Mouse (Mus musculus): ENCODE measurements at regions not wholly inside any gene's neighbourhood (a gene's known extent, or its start where the extent isn't known, plus 50 kb on each side); places are given as distances from the start of the nearest gene placed in this dataset.

DNA sequence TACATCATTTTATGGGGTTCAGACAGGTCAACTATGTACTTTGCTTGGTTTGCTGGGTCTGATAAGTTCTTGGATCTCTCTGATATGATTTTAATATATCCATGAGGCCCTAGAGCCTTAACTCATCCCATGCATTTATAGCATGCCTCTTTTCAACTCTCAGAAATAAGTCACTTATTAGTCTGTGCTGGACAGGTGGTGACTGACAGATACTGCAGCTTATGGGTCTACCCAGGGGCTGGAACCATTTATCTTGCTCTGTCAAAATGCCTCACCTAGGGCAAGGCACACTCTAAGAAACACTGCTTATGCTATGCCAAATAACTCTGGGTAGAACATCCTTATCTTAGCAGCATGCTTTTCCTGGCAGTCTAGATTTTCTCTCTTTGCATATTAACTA is 225.6 kb downstream of the Mbnl1 start:
- intact Hi-C loops (cut with DNase I), result no loop called here
- DNase-seq, result no peak

DNA sequence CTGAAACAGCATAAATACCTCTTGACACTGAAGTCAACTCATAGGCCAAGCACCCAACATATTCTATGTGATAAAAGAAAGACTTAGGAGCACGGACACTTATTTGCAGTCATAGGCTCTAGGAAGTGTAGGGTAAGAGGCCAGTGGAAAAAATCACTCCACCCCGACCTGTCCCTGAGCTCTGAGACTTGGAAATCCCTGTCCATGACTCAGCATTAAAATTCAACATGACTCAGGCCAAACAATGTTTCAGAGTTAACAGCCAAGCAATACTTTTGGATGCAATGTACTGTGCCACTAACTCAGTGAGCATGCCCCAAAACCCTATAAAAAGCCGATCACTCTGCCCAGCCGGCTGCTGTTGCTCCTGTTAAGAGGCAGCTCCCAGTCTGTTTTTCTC is 234.5 kb downstream of the Mbnl1 start:
- DNase-seq, result no peak
- intact Hi-C loops (cut with DNase I), result no loop called here

DNA sequence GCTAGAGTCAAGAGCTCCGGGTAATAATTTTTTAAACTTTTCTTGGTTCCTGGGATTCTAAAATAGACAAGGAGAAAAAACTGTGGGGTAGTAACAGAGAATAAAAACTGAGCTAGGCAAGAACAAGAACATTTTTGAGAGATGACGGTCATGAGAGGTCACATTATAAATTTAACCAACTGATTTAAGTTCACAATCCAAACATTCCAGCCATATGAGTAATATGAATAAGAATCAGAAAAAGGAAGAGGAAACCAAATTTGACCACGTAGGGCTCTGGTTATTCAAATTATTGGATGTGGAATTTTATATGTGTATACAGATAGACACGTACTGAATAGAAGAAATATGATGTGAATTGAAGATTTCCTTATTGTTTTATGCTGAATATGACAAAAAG is 240.3 kb downstream of the Mbnl1 start:
- no peak for DNase-seq
- intact Hi-C loops (cut with DNase I), result no loop called here

DNA sequence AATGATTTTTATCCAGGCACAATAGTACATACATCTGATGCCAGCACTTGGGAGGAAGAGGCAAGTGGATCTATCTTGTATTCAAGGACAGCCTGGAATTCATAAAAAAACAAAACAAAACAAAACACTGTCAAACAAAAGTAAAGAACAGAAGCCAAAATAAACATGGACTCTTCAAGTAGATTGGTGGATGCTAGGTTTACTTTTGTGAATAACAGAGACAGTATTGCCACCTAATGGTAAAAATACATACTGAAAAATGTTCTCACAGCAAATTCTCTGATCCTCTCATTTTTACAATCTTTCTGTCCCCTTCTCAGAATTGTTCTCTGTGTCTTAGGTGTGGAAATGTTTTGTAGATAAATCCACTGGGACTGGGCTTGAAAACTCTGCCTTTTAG is 247.7 kb downstream of the Mbnl1 start:
- intact Hi-C loops (cut with DNase I), result no loop called here
- DNase-seq, result no peak

DNA sequence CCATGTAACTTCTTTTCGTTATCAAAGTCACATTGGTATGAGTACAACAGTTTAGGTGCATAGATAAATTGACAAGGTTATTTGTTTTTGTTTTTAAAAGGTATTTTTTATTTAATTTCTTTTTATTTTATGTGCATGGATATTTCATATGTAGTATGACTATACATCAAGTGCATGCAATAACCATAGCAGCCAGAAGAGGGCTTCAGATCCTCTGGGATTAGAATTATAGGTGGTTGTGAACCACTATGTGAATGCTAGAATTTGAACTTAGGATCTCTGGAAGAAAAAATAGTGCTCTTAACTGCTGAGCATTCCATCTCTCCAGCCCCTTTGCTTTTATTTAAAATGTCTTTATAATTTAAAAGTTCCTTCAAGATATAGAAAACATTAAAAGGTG is 258.7 kb downstream of the Mbnl1 start:
- intact Hi-C loops (cut with DNase I), result no loop called here
- DNase-seq, result no peak

DNA sequence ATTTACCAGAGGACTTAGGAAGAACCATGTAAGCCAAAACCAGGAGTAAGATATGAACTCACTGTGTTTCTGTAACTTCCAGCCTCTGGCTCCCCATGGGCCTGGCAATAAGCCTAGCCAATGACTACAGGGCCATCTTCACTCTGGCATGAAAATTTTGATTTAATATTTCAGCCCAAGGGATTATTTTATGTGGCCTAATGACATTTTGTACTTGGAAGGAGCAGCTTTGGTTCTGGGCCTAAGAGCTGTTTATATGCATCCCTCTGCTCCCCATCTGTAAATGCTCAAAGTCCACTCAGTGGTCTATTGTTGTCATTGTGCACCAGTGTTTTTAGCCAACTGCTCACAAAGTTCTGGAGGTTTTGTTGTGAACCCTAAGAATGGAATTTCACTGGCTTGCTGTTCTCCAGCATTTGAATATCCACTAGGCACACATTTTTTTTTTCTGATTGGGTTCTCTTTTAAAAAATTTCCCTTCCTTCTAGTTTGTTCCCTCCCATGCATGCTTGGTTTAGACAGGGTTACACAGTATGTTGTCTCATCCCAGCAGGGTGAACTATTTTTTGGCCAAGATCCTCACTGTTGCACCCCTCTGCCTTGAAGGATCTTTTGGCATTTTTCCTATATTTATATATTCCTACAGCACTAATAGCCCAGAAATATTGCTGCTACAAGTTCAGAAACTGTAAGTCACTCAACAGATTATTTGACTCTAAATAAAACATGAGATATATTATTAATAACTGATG is 261.9 kb upstream of the P2ry1 start:
- intact Hi-C loops (cut with DNase I), result no loop called here
- DNase-seq, result peak; percentile 18 to 34

DNA sequence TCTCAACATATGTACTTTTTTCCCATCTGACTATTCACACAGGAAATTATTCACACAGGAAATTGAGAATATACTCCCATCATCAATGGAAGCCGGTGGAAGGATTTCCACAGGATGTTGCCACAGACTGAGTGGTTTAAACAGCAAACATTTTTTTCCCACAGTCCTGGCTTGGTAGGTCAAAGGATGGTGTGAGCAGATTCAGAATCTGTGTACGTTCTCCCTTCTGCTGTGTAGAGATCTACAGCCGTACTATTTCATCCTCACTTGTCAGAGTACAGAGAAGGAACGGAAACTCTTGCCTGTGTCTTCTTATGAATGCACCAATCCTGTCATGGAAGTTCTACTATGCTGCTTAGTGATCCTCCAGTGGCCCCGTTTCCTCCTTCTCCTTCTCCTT is 261.2 kb upstream of the P2ry1 start:
- no peak for DNase-seq
- intact Hi-C loops (cut with DNase I), result no loop called here

DNA sequence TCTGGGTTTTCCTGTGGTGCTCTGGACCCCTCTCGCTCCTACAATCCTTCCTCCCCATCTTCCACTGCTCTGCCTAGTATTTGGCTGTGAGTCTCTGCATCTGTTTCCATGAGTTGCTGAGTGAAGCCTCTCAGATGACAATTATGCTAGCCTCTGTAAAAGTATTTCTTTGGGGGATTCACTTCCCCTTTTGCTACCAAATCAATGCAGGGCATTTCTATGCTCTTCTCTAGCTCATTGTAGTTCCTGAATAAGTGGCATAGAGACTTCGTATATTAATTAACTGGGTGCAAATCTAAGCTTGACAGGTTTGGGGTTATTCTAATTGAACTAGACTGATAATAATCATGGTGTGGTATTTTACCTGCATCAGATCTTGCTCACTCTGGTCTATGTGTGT is 260.4 kb upstream of the P2ry1 start:
- no peak for DNase-seq
- intact Hi-C loops (cut with DNase I), result no loop called here

DNA sequence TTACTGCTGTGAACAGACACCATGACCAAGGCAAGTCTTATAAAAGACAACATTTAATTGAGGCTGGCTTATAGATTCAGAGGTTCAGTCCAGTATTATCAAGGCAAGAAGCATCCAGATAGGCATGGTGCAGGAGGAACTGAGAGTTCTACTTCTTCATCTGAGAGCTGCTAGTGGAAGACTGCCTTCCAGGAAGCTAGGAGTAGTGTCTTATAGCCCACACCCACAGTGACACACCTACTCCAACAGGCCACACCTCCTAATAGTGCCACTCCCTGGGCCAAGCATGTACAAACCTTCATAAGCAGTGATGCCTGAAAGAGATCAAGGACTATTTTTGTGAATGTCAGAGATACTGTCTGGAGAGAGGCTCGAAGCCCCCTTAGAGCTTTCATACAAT is 257.5 kb upstream of the P2ry1 start:
- intact Hi-C loops (cut with DNase I), result no loop called here
- no peak for DNase-seq

DNA sequence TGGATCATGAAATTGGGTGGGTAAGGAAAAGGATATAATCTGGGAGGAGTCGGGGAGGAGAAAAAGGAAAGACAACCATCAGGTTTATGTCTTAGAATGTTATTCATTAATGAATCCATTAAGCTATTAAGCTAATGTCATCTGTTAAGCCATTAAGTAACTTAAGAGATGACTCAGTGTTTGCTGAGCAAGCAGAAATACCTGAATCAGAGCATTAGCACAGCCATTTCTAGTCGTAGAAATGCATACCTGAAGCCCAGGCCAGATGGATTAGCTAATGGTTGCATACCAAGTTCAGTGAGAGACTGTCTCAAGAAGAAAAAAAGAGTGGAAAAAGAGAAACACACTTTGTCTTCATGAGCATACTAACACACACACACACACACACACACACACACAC is 244.0 kb upstream of the P2ry1 start:
- DNase-seq, result no peak
- intact Hi-C loops (cut with DNase I), result no loop called here

DNA sequence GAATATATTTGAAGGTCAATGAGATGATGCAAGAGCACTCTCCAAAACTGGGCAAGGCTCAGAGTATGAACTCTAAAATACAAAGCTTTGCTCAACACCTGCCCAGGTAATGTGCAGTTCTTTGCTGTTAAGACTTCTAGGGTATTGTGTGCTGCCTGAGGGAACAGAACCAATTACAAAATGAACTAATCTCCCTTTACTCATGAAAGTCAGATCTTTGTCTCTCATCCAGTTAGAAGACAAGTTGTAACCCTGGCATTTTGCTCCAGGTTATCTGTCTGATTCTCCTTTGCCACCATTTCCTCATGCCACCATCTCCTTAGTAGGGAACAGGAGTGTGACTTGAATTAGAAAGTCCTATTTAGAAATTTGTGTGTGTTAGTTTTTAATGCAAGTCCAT is 243.5 kb upstream of the P2ry1 start:
- intact Hi-C loops (cut with DNase I), result no loop called here
- no peak for DNase-seq

DNA sequence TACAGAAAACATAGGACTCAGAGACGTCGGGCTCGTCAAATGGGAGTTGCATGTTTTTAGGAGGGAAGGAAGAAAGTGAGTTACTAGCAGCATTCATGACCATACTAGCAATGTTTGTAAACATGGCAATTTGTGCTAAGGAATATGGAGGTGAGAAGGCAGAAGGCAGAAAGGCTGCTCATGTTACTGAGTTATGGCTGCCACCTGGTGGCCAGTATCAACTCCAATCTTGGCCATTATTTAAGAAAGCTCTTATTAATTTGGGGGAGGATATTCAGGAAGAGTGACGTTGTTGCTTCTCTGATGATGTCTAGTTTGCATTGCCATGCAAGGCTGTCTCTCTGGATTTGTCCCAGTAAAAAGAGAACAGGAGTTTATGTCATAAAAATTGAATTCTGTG is 239.7 kb upstream of the P2ry1 start:
- peak; percentile 32 to 54 for DNase-seq

DNA sequence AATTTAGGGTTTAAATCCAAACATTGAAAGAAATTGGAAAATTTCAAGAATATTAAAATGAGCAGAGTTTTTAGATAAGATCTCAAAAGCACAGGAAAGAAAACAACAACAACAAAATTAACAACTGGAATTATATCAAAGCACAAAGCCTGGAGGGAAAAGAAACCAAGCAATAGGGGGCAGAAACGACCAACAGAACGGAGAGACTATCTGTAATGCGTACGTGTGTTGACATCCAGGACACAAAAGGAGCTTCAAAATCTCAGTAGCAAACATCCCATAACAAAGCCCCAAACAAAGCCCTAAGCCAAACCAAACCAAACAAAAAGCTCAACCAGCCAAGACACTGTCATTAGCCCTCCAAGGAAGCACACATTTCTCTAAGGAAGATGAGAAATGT is 237.5 kb upstream of the P2ry1 start:
- intact Hi-C loops (cut with DNase I), result loop anchor here (10.0 kb wide), 1 partner anchor 420 kb away; no protein-coding TSS in a partner anchor
- no peak for DNase-seq

More for the DNA sequence above, 239.7 kb upstream of the P2ry1 start:
- intact Hi-C loops (cut with DNase I), result loop anchor here (5.0 to 10.0 kb wide), 3 partner anchors 146 to 891 kb away; no protein-coding TSS in a partner anchor

DNA sequence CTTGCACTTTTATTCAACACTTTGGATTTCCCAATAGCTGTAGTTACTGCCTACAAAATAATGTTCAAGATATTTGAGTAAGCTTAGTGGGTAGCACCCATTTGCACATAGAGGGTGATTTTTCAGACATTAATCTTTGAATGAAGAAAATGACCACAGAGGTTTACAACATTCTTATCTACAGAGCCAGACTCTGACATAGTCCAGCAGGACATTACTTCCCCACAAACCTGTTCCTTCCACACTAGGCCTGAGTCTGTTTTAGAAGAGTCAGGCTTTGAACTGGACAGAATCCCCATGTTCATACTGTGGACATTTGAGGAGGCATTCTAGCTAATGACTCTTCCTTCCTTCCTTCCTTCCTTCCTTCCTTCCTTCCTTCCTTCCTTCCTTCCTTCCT is 233.6 kb upstream of the P2ry1 start:
- intact Hi-C loops (cut with DNase I), result loop anchor here (10.0 kb wide), 1 partner anchor 416 kb away; no protein-coding TSS in a partner anchor
- DNase-seq, result no peak

DNA sequence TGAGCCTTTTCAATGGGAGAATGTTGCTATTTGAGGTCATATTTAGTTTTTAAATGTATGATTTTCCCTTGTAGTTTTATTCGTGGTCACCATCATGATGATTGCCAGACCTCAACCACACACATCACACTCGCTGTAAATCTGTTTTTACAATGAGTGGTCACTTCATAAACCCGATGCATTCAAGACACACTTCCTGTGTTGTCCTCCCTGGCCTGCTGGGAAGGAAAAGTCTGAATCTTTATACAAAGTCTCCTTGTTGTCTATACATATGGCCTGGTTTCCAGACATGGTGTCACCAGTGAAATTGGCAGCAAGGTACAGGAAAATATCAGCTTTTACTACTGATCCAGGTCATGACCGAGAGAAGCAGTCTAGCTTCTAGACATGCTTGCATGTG is 230.7 kb upstream of the P2ry1 start:
- intact Hi-C loops (cut with DNase I), result no loop called here
- DNase-seq, result no peak

DNA sequence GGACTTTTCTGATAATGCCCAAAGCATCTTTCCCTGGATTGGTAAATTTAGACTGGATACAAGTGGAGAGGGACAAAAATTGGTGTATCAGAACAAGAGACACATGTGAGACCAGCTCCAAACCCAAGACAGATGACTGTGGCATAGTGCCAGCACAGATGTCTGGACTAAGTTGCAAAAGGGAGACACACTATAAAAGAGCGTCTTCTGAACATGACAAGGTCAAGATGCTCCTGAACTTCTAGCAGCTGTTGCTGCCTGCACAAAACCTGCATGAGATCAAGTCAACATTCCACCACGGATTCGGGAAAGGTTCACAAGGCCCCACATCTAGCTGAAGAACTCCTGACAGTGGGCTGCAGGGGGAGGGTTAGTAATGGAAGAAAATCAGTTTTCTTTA is 229.2 kb upstream of the P2ry1 start:
- intact Hi-C loops (cut with DNase I), result no loop called here
- peak; percentile 38 to 51 for DNase-seq

DNA sequence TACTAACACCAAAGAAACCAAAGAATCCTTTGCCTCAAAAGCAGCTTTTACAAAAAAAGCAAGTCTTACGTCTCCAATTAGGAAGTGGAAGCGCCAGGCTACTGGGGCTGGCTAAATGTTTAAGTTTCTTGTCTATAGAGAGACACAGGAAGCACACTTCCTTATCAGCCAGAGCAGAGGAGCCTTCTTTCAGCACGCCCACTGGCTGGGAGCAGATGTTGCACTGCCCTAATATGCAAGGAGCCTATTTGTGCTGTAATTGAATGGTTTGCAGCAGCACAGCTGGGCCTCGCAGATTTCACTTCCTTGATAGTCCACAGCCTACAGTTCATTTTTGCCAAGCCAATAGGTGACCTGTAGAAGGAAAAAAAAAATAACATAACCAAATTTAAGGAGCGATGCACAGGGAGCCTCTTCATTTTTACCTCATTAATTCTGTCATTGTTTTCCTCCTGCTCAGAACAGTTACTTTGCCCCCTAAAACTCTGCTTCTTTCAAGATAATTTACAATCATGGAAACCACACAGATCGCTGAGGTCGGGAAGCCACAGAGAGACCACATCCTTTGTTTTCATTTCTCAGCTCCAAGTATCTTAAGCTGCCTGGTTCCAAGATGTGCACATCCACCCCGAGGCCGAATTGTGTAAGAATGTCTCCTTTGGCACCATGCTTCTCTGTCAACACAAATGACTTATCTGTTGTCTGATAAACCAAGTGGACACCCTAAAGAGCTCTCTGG is 217.3 kb upstream of the P2ry1 start:
- DNase-seq, result peak; percentile 36 to 41
- intact Hi-C loops (cut with DNase I), result loop anchor here (10.0 kb wide), 1 partner anchor 219 kb away; the partner anchor contains the start of gene P2ry1

DNA sequence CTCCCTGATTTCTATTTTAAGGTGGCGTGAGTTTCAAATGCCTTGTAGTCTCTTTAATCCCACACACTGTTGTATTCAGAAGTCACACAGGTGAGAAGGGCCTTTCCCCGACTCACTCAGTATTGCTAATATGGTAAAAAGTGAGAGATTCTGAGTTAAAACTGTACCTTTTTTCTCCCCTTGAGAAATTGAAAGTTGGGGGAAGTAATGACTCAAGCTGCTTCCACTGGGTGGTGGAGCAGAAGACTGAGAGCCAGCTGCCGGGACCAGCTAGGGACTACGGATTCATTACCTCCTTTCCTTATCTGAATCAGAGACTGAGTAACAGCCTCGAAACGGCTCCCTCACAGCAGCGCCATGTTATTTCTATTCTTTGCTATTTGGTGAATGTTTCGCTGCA is 214.6 kb upstream of the P2ry1 start:
- DNase-seq, result no peak
- intact Hi-C loops (cut with DNase I), result loop anchor here (10.0 kb wide), 1 partner anchor 217 kb away; the partner anchor contains the start of gene P2ry1

DNA sequence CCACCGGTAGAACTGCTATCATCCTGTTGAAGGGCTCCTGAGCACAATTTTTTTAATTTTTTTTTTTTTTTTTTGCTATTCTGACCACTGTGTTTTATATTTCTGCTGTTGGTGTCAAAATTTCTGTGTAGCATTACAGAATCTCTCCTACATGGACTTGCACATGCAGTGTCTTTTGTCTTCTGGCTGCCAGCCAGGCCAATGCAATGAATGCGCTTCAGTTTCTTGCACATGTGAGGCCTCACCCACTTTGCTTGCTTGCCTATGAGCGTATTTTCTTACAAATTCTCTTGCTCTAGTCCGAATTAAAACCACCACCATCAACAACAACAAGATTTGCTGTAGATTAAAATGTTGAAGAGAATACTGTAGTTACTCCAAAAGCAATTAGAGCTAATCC is 213.2 kb upstream of the P2ry1 start:
- DNase-seq, result no peak
- intact Hi-C loops (cut with DNase I), result loop anchor here (10.0 kb wide), 1 partner anchor 215 kb away; the partner anchor contains the start of gene P2ry1

DNA sequence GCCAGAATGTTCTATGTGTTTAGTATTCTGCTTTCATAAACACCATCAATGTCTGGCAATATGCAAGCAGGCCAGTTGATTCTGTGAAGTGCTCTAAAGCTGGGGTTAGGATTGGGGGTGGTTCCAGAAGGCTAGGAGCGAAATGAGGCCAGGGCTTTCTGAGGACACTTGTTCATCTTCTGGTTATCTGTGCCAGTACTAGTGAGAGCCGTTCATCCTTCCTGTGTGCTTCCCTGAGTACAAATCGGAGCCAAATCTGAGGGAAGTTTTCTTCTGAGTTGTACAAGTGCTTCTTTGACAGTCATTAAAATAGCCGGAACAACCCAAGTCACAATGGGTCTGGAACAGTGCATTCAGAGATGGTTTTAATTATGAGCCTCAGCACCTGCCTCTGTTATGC is 210.4 kb upstream of the P2ry1 start:
- no peak for DNase-seq
- intact Hi-C loops (cut with DNase I), result no loop called here

DNA sequence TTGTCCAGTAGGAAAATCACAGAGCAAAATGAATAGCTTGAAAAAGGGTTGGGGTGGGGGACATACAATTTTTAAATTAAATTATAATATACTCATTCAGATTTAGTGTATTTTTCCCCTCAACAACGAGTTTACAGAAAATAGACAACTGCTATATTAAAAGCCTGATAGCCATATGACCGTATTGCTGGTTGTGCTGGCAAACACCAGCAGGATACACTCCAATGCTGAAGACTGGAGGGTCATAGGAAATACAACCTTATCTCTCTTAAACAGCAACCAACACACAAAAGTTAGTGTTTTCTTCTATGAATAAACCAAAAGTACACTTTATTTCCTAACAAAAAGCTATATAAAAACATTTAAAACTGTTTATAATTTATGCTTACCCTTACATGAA is 206.4 kb upstream of the P2ry1 start:
- DNase-seq, result no peak
- intact Hi-C loops (cut with DNase I), result no loop called here

DNA sequence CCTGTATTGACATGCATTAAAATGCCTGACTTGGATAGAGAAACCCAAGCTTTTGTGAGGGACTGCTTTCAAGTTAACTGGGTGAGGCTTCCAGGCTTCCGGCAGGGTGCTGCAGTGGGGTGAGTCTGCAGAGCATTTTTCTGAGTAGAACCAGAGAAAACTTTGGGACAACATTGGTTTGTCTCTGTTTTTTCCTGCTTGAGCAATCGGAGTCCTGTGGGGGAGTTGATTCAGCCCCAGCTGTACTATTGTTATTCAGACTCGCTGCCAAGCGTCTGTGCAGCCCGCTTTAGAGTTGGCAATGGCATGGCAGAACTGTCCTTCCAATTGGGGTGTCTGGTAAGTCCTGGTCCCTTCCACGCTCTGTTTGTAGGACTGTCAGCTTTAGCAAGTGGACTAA is 204.8 kb upstream of the P2ry1 start:
- intact Hi-C loops (cut with DNase I), result no loop called here
- DNase-seq, result peak; percentile 16 to 28

Measured in heart, postnatal 14 days (tissue).